Mouse (Mus musculus) kidney, postnatal 10 days (tissue): ENCODE measurements at regions not wholly inside any gene's neighbourhood (a gene's known extent, or its start where the extent isn't known, plus 50 kb on each side); places are given as distances from the start of the nearest gene placed in this dataset.
A peak's percentile ranks its signal among the peaks of the same experiment; 100 is the strongest.

ENCODE experiments used
- DNase-seq: peaks from one replicate; pipeline ENCODE4 v3.0.0; 2021; ENCODE audit warnings: mixed read lengths

GRCm38 (mm10) chr7:34587239-34587638 is 69.3 kb downstream of the Kctd15 start:
- no peak for DNase-seq

- no peak for DNase-seq
Observed at GRCm38 (mm10) chr7:34585312-34585865, 71.1 kb downstream of the Kctd15 start.

- no peak for DNase-seq
Observed at GRCm38 (mm10) chr7:34584870-34585269, 71.7 kb downstream of the Kctd15 start.

- DNase-seq: no peak
Observed at GRCm38 (mm10) chr7:34580866-34581265, 75.7 kb downstream of the Kctd15 start.

GRCm38 (mm10) chr7:34571295-34571694 is 85.2 kb downstream of the Kctd15 start:
- peak; percentile 85 for DNase-seq

GRCm38 (mm10) chr7:34570114-34571065 is 86.1 kb downstream of the Kctd15 start:
- DNase-seq: peak; percentile 89

GRCm38 (mm10) chr7:34569747-34570113 is 86.8 kb downstream of the Kctd15 start:
- DNase-seq: no peak

GRCm38 (mm10) chr7:34567575-34567974 is 89.0 kb downstream of the Kctd15 start:
- no peak for DNase-seq

GRCm38 (mm10) chr7:34562160-34562559 is 94.4 kb downstream of the Kctd15 start:
- no peak for DNase-seq

GRCm38 (mm10) chr7:34558615-34559343 is 97.8 kb downstream of the Kctd15 start:
- DNase-seq: no peak

GRCm38 (mm10) chr7:34555196-34555595 is 101.3 kb downstream of the Kctd15 start:
- DNase-seq: peak; percentile 48

- peak; percentile 31 for DNase-seq
Observed at GRCm38 (mm10) chr7:34546609-34547316, 109.8 kb downstream of the Kctd15 start.

GRCm38 (mm10) chr7:34545906-34546305 is 110.6 kb downstream of the Kctd15 start:
- DNase-seq: no peak

GRCm38 (mm10) chr7:34541906-34542305 is 114.6 kb downstream of the Kctd15 start:
- DNase-seq: no peak

GRCm38 (mm10) chr7:34541000-34541399 is 115.5 kb downstream of the Kctd15 start:
- DNase-seq: no peak

- no peak for DNase-seq
Observed at GRCm38 (mm10) chr7:34539856-34540255, 116.7 kb downstream of the Kctd15 start.

GRCm38 (mm10) chr7:34538310-34539055 is 118.0 kb downstream of the Kctd15 start:
- DNase-seq: no peak

GRCm38 (mm10) chr7:34537122-34537521 is 119.4 kb downstream of the Kctd15 start:
- DNase-seq: no peak

- DNase-seq: no peak
Observed at GRCm38 (mm10) chr7:34534241-34534640, 122.3 kb downstream of the Kctd15 start.

- DNase-seq: no peak
Observed at GRCm38 (mm10) chr7:34531639-34532038, 124.9 kb downstream of the Kctd15 start.

GRCm38 (mm10) chr7:34507858-34508257 is 114.7 kb upstream of the Lsm14a start:
- peak; percentile 43 for DNase-seq

- no peak for DNase-seq
Observed at GRCm38 (mm10) chr7:34506816-34507215, 113.7 kb upstream of the Lsm14a start.
